Mouse (Mus musculus): ENCODE results near the gene R3hdm4. TPM values are rescaled to one million over a fixed set of nuclear protein-coding genes. Genes with fewer than 3 reads are reported as not detected.
"Not testable (repeated sequence)": the region's sequence is repeated elsewhere in the genome, so short reads cannot be mapped to it uniquely, and the experiment has no call there.

R3hdm4 gene
- polyA plus RNA-seq, 1 experiment from 2014 or later, result 173 TPM

GRCm38 (mm10) chr10:79908167-79909091 lies 12.6 kb downstream of the R3hdm4 start, which contains the start of gene Med16:
Med16 (minus strand) TSS chr10:79908923.
- peak within 1 kb of the TSS; percentile 55 for H3K4me3 ChIP-seq
- H3K27me3 ChIP-seq, result no peaks in the 10 kb centered on the region
- H3K36me3 ChIP-seq, result peaks cover 59% of the 10 kb centered on the region
- H3K27ac ChIP-seq, result peak within 1 kb of the TSS; percentile 96
- WGBS, result 1% methylated on average over 52 of the region's 52 CpGs
- ATAC-seq (ENCODE audit: low FRiP score), result peak; percentile 92
- H3K4me1 ChIP-seq, result peaks cover 11% of the 10 kb centered on the region
- peak within 1 kb of the TSS; percentile 46 for H3K4me2 ChIP-seq (replicated peaks)
- no peaks in the 10 kb centered on the region for H3K9me3 ChIP-seq (replicated peaks)
- peak within 1 kb of the TSS; percentile 78 for H3K9ac ChIP-seq

- Histone ChIP-seq H3K4me1 (peaks cover 11% of the 10 kb centered on the region), H3K9me3 (replicated peaks) (no peaks in the 10 kb centered on the region), H3K27me3 (peaks cover 9% of the 10 kb centered on the region), H3K27ac (no peak overlapping the region), H3K36me3 (peaks cover 62% of the 10 kb centered on the region), H3K4me2 (replicated peaks) (0 out of 2 replicates have a peak overlapping the region, but pooled peaks have one; percentile 46), H3K4me3 (peak overlapping the region; percentile 55; the same call in 1 of the 2 replicates), H3K9ac (0 out of 2 replicates have a peak overlapping the region, but pooled peaks have one; percentile 32)
- 94% methylated on average over 10 of the region's 10 CpGs for WGBS
- no peak for ATAC-seq (ENCODE audit: low FRiP score)
Measured at GRCm38 (mm10) chr10:79907415-79907814, 13.6 kb downstream of the R3hdm4 start.

GRCm38 (mm10) chr10:79906712-79907111 lies 14.3 kb downstream of the R3hdm4 start:
- no peak for ATAC-seq (ENCODE audit: low FRiP score)
- Histone ChIP-seq H3K4me3 (no peak overlapping the region), H3K27ac (no peak overlapping the region), H3K4me2 (replicated peaks) (no peak overlapping the region), H3K9me3 (replicated peaks) (no peaks in the 10 kb centered on the region), H3K27me3 (peaks cover 11% of the 10 kb centered on the region), H3K36me3 (peaks cover 59% of the 10 kb centered on the region), H3K4me1 (peaks cover 11% of the 10 kb centered on the region), H3K9ac (no peak overlapping the region)
- WGBS, result 87% methylated on average over 9 of the region's 9 CpGs

- Histone ChIP-seq H3K4me3 (no peak overlapping the region), H3K4me2 (replicated peaks) (no peak overlapping the region), H3K36me3 (peaks cover 73% of the 10 kb centered on the region), H3K27me3 (peaks cover 34% of the 10 kb centered on the region), H3K9ac (no peak overlapping the region), H3K27ac (peak overlapping the region; percentile 36; the same call in 1 of the 2 replicates), H3K9me3 (replicated peaks) (no peaks in the 10 kb centered on the region), H3K4me1 (peaks cover 10% of the 10 kb centered on the region)
- ATAC-seq (ENCODE audit: low FRiP score), result peak; percentile 65
- WGBS, result 24% methylated on average over 2 of the region's 2 CpGs
Measured at GRCm38 (mm10) chr10:79900951-79901410, 20.0 kb downstream of the R3hdm4 start.

- WGBS, result 51% methylated on average over 20 of the region's 20 CpGs
Measured at GRCm38 (mm10) chr10:79897316-79898245, 23.4 kb downstream of the R3hdm4 start.

GRCm38 (mm10) chr10:79896814-79897213 lies 24.2 kb downstream of the R3hdm4 start:
- H3K4me1 ChIP-seq, result peaks cover 10% of the 10 kb centered on the region

More at GRCm38 (mm10) chr10:79897316-79898245, 23.4 kb downstream of the R3hdm4 start:
- no peak overlapping the region for H3K9ac ChIP-seq
- H3K27ac ChIP-seq, result no peak overlapping the region
- ATAC-seq (ENCODE audit: low FRiP score), result no peak
- H3K27me3 ChIP-seq, result peaks cover 27% of the 10 kb centered on the region
- H3K4me2 ChIP-seq (replicated peaks), result no peak overlapping the region
- peaks cover 10% of the 10 kb centered on the region for H3K4me1 ChIP-seq
- peaks cover 65% of the 10 kb centered on the region for H3K36me3 ChIP-seq
- H3K9me3 ChIP-seq (replicated peaks), result no peaks in the 10 kb centered on the region
- no peak overlapping the region for H3K4me3 ChIP-seq

GRCm38 (mm10) chr10:79896306-79896705 lies 24.7 kb downstream of the R3hdm4 start:
- Histone ChIP-seq H3K27me3 (peaks cover 22% of the 10 kb centered on the region), H3K4me3 (no peak overlapping the region), H3K9me3 (replicated peaks) (no peaks in the 10 kb centered on the region), H3K4me1 (peaks cover 7% of the 10 kb centered on the region), H3K4me2 (replicated peaks) (no peak overlapping the region), H3K36me3 (peaks cover 59% of the 10 kb centered on the region), H3K27ac (no peak overlapping the region), H3K9ac (no peak overlapping the region)
- ATAC-seq (ENCODE audit: low FRiP score), result no peak
- 85% methylated on average over 16 of the region's 16 CpGs for WGBS

More at GRCm38 (mm10) chr10:79896814-79897213, 24.2 kb downstream of the R3hdm4 start:
- Histone ChIP-seq H3K27ac (no peak overlapping the region), H3K4me3 (no peak overlapping the region), H3K9ac (no peak overlapping the region), H3K9me3 (replicated peaks) (no peaks in the 10 kb centered on the region), H3K36me3 (peaks cover 59% of the 10 kb centered on the region), H3K4me2 (replicated peaks) (no peak overlapping the region), H3K27me3 (peaks cover 22% of the 10 kb centered on the region)
- ATAC-seq (ENCODE audit: low FRiP score), result no peak
- 85% methylated on average over 13 of the region's 13 CpGs for WGBS

- peaks cover 35% of the 10 kb centered on the region for H3K36me3 ChIP-seq
- not testable (repeated sequence) for H3K9ac ChIP-seq; H3K27ac ChIP-seq; H3K4me3 ChIP-seq; H3K4me1 ChIP-seq; H3K4me2 ChIP-seq (replicated peaks); H3K9me3 ChIP-seq (replicated peaks); H3K27me3 ChIP-seq
- 45% methylated on average over 22 of the region's 22 CpGs for WGBS
- peak; percentile 32; the same call in 1 of the 2 replicates for ATAC-seq (ENCODE audit: low FRiP score)
Measured at GRCm38 (mm10) chr10:79892451-79893118, 28.4 kb downstream of the R3hdm4 start.

GRCm38 (mm10) chr10:79890670-79891069 lies 30.3 kb downstream of the R3hdm4 start, which contains the start of gene Cfd:
Cfd (plus strand) TSS chr10:79890853.
- Histone ChIP-seq H3K36me3 (peaks cover 17% of the 10 kb centered on the region), H3K4me2 (replicated peaks) (no peak within 1 kb of the TSS), H3K9ac (no peak within 1 kb of the TSS), H3K4me3 (no peak within 1 kb of the TSS), H3K27ac (no peak within 1 kb of the TSS), H3K4me1 (no peaks in the 10 kb centered on the region), H3K9me3 (replicated peaks) (no peaks in the 10 kb centered on the region), H3K27me3 (0 out of 2 replicates have a peak, but pooled peaks cover 4% of the 10 kb centered on the region)
- ATAC-seq (ENCODE audit: low FRiP score), result no peak
- 43% methylated on average over 5 of the region's 5 CpGs for WGBS

- Histone ChIP-seq H3K4me2 (replicated peaks) (no peak overlapping the region), H3K4me1 (no peaks in the 10 kb centered on the region), H3K9me3 (replicated peaks) (no peaks in the 10 kb centered on the region), H3K27me3 (0 out of 2 replicates have a peak, but pooled peaks cover 4% of the 10 kb centered on the region), H3K36me3 (peaks cover 7% of the 10 kb centered on the region; the same call in 1 of the 2 replicates), H3K9ac (no peak overlapping the region), H3K4me3 (no peak overlapping the region), H3K27ac (no peak overlapping the region)
- ATAC-seq (ENCODE audit: low FRiP score), result no peak
- WGBS, result 89% methylated on average over 2 of the region's 2 CpGs
Measured at GRCm38 (mm10) chr10:79889386-79889785, 31.6 kb downstream of the R3hdm4 start.

GRCm38 (mm10) chr10:79886611-79887010 lies 34.4 kb downstream of the R3hdm4 start:
- H3K4me2 ChIP-seq (replicated peaks), result no peak overlapping the region
- H3K4me3 ChIP-seq, result no peak overlapping the region
- no peak overlapping the region for H3K27ac ChIP-seq
- no peak for ATAC-seq (ENCODE audit: low FRiP score)
- H3K4me1 ChIP-seq, result peaks cover 14% of the 10 kb centered on the region
- no peaks in the 10 kb centered on the region for H3K9me3 ChIP-seq (replicated peaks)
- H3K36me3 ChIP-seq, result no peaks in the 10 kb centered on the region
- whole genome bisulfite sequencing, result 82% methylated on average over 8 of the region's 8 CpGs
- peaks cover 30% of the 10 kb centered on the region for H3K27me3 ChIP-seq
- H3K9ac ChIP-seq, result no peak overlapping the region
